Mouse (Mus musculus): ENCODE measurements around the gene Cdc42se2. TPM values are rescaled to one million over a fixed set of nuclear protein-coding genes. Genes with fewer than 3 reads are reported as not detected.

Cdc42se2 gene
- total RNA-seq, 1 experiment, result 53.8 TPM

GRCm38 (mm10) chr11:54791458-54791857, 4.0 kb upstream of the Cdc42se2 start:
- in situ Hi-C loops (cut with MboI; ENCODE audit: low sequenced_read_pairs in 2 of 2, unreplicated experiment in 2 of 2), result no loop called here
- Histone ChIP-seq H3K27ac (ENCODE audit: insufficient read depth, low read depth, low read length, poor library complexity, severe bottlenecking) (no peak overlapping the region), H3K4me1 (ENCODE audit: control insufficient read depth in 2 of 2, insufficient read depth in 2 of 2, low read length in 2 of 2, poor library complexity in 1 of 2) (no peaks in the 10 kb centered on the region), H3K9me3 (ENCODE audit: control insufficient read depth, insufficient read depth, low read depth, low read length) (no peaks in the 10 kb centered on the region), H3K4me3 (ENCODE audit: insufficient read depth in 1 of 2, low read depth in 1 of 2, low read length in 2 of 2, poor library complexity in 1 of 2, severe bottlenecking in 1 of 2) (no peak overlapping the region), H3K9ac (ENCODE audit: insufficient read depth, low read depth, low read length, poor library complexity, severe bottlenecking) (no peak overlapping the region), H3K36me3 (ENCODE audit: control insufficient read depth, insufficient read depth, low read length, poor library complexity, severe bottlenecking) (no peaks in the 10 kb centered on the region)
- TF ChIP-seq ZNF384 (IDR thresholded peaks at IDR 0.05; ENCODE audit: low read depth, low read length) (no peak), CHD2 (IDR thresholded peaks at IDR 0.05; ENCODE audit: low read depth, low read length) (no peak), ZC3H11A (IDR thresholded peaks at IDR 0.05; ENCODE audit: borderline replicate concordance, low read depth, low read length) (no peak), MAFK (IDR thresholded peaks at IDR 0.05; ENCODE audit: insufficient read depth, low read depth, low read length) (no peak), HCFC1 (IDR thresholded peaks at IDR 0.05; ENCODE audit: borderline replicate concordance, insufficient read depth, low read length) (no peak)
- DNase-seq (ENCODE audit: low read depth, low spot score), result no peak

DNA sequence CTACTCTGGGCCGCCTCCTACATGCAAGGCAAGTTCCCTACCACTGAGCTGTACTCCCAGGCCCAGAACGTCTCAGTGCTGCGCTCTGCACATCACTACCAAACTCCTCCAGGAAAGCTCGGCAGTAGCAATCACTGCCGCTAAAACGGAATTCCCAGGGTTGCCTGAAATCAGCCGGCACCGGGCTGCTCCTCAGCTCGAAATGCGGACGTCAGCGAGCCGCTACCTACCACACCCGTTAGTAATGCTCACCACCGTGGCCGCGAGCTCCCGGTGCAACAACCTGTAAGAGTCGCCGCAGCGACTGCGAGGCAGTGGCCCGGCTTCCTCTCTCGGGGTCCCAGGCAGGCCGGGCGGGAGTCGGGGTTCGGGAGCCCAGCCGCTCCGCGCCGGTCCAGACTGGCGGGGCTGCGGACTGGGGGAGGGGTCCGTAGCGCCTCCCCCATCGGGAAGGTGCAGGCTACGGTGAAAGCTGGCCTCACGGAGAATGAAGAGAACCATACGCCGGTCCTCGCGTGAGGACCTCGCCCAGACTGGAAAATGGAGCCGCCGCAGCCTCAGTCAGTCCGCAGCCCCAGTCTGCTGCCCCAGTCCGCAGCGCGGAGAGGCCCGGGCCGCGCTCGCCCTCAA, 502 bp downstream of the Cdc42se2 start:
- peak overlapping the region; percentile 91 for H3K9ac ChIP-seq (ENCODE audit: insufficient read depth, low read depth, low read length, poor library complexity, severe bottlenecking)
- no peaks in the 10 kb centered on the region for H3K36me3 ChIP-seq (ENCODE audit: control insufficient read depth, insufficient read depth, low read length, poor library complexity, severe bottlenecking)
- DNase-seq (ENCODE audit: low read depth, low spot score), result no peak
- in situ Hi-C loops (cut with MboI; ENCODE audit: low sequenced_read_pairs in 2 of 2, unreplicated experiment in 2 of 2), result no loop called here
- H3K9me3 ChIP-seq (ENCODE audit: control insufficient read depth, insufficient read depth, low read depth, low read length), result no peaks in the 10 kb centered on the region
- TF ChIP-seq MAFK (IDR thresholded peaks at IDR 0.05; ENCODE audit: insufficient read depth, low read depth, low read length) (no peak), CHD2 (IDR thresholded peaks at IDR 0.05; ENCODE audit: low read depth, low read length) (no peak), ZNF384 (IDR thresholded peaks at IDR 0.05; ENCODE audit: low read depth, low read length) (no peak), ZC3H11A (IDR thresholded peaks at IDR 0.05; ENCODE audit: borderline replicate concordance, low read depth, low read length) (no peak), HCFC1 (IDR thresholded peaks at IDR 0.05; ENCODE audit: borderline replicate concordance, insufficient read depth, low read length) (no peak; the same call in 1 of the 2 replicates)
- H3K4me1 ChIP-seq (ENCODE audit: control insufficient read depth in 2 of 2, insufficient read depth in 2 of 2, low read length in 2 of 2, poor library complexity in 1 of 2), result peaks cover 2 to 4% of the 10 kb centered on the region in 2 experiments; a peak in 3 of 4 replicates
- peak overlapping the region; percentile 88 to 97 for H3K4me3 ChIP-seq (ENCODE audit: insufficient read depth in 1 of 2, low read depth in 1 of 2, low read length in 2 of 2, poor library complexity in 1 of 2, severe bottlenecking in 1 of 2)
- peak overlapping the region; percentile 65 for H3K27ac ChIP-seq (ENCODE audit: insufficient read depth, low read depth, low read length, poor library complexity, severe bottlenecking)

DNA sequence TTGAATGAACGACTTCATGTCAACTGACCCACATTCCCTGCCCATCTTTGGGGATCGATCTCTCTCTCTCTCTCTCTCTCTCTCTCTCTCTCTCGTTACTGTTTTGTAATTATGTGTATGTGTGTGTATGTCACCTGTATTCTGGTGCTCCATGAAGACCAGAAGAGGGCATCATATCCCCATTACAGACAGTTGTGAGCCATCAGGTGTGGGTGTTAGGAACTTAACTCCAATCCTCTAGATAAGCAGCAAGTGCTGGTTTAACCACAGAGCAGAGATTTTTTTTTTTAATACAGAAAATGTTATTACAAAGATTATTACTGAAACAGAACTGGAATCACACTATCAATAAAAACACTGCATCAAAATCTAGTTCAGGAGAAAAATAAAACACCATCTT, 1.9 kb downstream of the Cdc42se2 start:
- Histone ChIP-seq H3K4me1 (ENCODE audit: control insufficient read depth in 2 of 2, insufficient read depth in 2 of 2, low read length in 2 of 2, poor library complexity in 1 of 2) (peaks cover 2 to 4% of the 10 kb centered on the region in 2 experiments; a peak in 3 of 4 replicates), H3K36me3 (ENCODE audit: control insufficient read depth, insufficient read depth, low read length, poor library complexity, severe bottlenecking) (no peaks in the 10 kb centered on the region), H3K27ac (ENCODE audit: insufficient read depth, low read depth, low read length, poor library complexity, severe bottlenecking) (no peak overlapping the region), H3K4me3 (ENCODE audit: insufficient read depth in 1 of 2, low read depth in 1 of 2, low read length in 2 of 2, poor library complexity in 1 of 2, severe bottlenecking in 1 of 2) (0 out of 4 replicates have a peak overlapping the region, but pooled peaks of 1 of the 2 experiments have one; percentile 4), H3K9me3 (ENCODE audit: control insufficient read depth, insufficient read depth, low read depth, low read length) (no peaks in the 10 kb centered on the region), H3K9ac (ENCODE audit: insufficient read depth, low read depth, low read length, poor library complexity, severe bottlenecking) (no peak overlapping the region)
- in situ Hi-C loops (cut with MboI; ENCODE audit: low sequenced_read_pairs in 2 of 2, unreplicated experiment in 2 of 2), result no loop called here
- DNase-seq (ENCODE audit: low read depth, low spot score), result no peak
- no peak for TF ChIP-seq ZC3H11A (IDR thresholded peaks at IDR 0.05; ENCODE audit: borderline replicate concordance, low read depth, low read length)
- no peak for TF ChIP-seq CHD2 (IDR thresholded peaks at IDR 0.05; ENCODE audit: low read depth, low read length)
- TF ChIP-seq ZNF384 (IDR thresholded peaks at IDR 0.05; ENCODE audit: low read depth, low read length), result no peak
- no peak for TF ChIP-seq MAFK (IDR thresholded peaks at IDR 0.05; ENCODE audit: insufficient read depth, low read depth, low read length)
- TF ChIP-seq HCFC1 (IDR thresholded peaks at IDR 0.05; ENCODE audit: borderline replicate concordance, insufficient read depth, low read length), result no peak

DNA sequence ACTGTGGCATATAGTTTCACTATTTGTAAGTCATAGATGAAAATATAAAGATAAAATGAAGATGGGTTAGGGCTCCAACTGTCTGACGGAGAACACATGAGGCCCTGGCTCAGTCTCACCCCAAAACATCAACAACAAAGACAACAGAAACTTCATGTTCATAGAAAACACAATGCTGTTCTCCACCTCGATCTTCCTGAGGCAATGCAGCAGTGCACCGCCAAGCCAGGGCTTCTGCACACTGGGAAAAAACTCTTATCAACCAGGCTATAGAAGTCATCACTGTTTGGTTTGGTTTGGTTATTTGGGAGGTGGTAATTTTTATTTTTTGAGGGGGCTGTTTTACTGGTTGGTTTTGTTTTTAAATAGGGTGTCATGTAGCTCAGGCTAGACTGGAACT, 3.0 kb downstream of the Cdc42se2 start:
- H3K27ac ChIP-seq (ENCODE audit: insufficient read depth, low read depth, low read length, poor library complexity, severe bottlenecking), result no peak overlapping the region
- no peak for DNase-seq (ENCODE audit: low read depth, low spot score)
- H3K36me3 ChIP-seq (ENCODE audit: control insufficient read depth, insufficient read depth, low read length, poor library complexity, severe bottlenecking), result no peaks in the 10 kb centered on the region
- H3K4me1 ChIP-seq (ENCODE audit: control insufficient read depth in 2 of 2, insufficient read depth in 2 of 2, low read length in 2 of 2, poor library complexity in 1 of 2), result peaks cover 2 to 4% of the 10 kb centered on the region in 2 experiments; a peak in 3 of 4 replicates
- H3K9ac ChIP-seq (ENCODE audit: insufficient read depth, low read depth, low read length, poor library complexity, severe bottlenecking), result no peak overlapping the region
- TF ChIP-seq ZNF384 (IDR thresholded peaks at IDR 0.05; ENCODE audit: low read depth, low read length) (no peak), MAFK (IDR thresholded peaks at IDR 0.05; ENCODE audit: insufficient read depth, low read depth, low read length) (no peak), CHD2 (IDR thresholded peaks at IDR 0.05; ENCODE audit: low read depth, low read length) (no peak), HCFC1 (IDR thresholded peaks at IDR 0.05; ENCODE audit: borderline replicate concordance, insufficient read depth, low read length) (no peak), ZC3H11A (IDR thresholded peaks at IDR 0.05; ENCODE audit: borderline replicate concordance, low read depth, low read length) (no peak)
- in situ Hi-C loops (cut with MboI; ENCODE audit: low sequenced_read_pairs in 2 of 2, unreplicated experiment in 2 of 2), result no loop called here
- H3K4me3 ChIP-seq (ENCODE audit: insufficient read depth in 1 of 2, low read depth in 1 of 2, low read length in 2 of 2, poor library complexity in 1 of 2, severe bottlenecking in 1 of 2), result no peak overlapping the region
- H3K9me3 ChIP-seq (ENCODE audit: control insufficient read depth, insufficient read depth, low read depth, low read length), result no peaks in the 10 kb centered on the region

Measured in ES-E14 (cell line).